Mouse (Mus musculus): ENCODE measurements around the gene Igf1r. TPM values are rescaled to one million over a fixed set of nuclear protein-coding genes. Genes with fewer than 3 reads are reported as not detected.

The Igf1r gene
- polyA plus RNA-seq, 1 experiment from 2014 or later: 9.5 TPM

- no peak for ATAC-seq
- no peak overlapping the region for H3K27ac ChIP-seq (ENCODE audit: low read length)
- H3K9ac ChIP-seq (ENCODE audit: low read depth, low read length): no peak overlapping the region
- H3K4me1 ChIP-seq (ENCODE audit: control insufficient read depth, insufficient read depth, low read length): peaks cover 16% of the 10 kb centered on the region
- 70% methylated on average over 13 of the region's 13 CpGs for WGBS
- H3K4me2 ChIP-seq (ENCODE audit: low read depth, low read length): no peak overlapping the region
- no peaks in the 10 kb centered on the region for H3K36me3 ChIP-seq (ENCODE audit: control insufficient read depth, insufficient read depth, low read length)
- no peaks in the 10 kb centered on the region for H3K27me3 ChIP-seq (replicated peaks; ENCODE audit: control insufficient read depth, insufficient read depth, low read length)
- H3K4me3 ChIP-seq (ENCODE audit: low read length): no peak overlapping the region
- no peaks in the 10 kb centered on the region for H3K9me3 ChIP-seq (ENCODE audit: control insufficient read depth, low read length)
Observed at GRCm38 (mm10) chr7:68130950-68131580, 178.4 kb downstream of the Igf1r start.

- Histone ChIP-seq H3K9ac (ENCODE audit: low read depth, low read length) (no peak overlapping the region), H3K4me3 (ENCODE audit: low read length) (no peak overlapping the region), H3K27me3 (replicated peaks; ENCODE audit: control insufficient read depth, insufficient read depth, low read length) (no peaks in the 10 kb centered on the region), H3K27ac (ENCODE audit: low read length) (no peak overlapping the region), H3K36me3 (ENCODE audit: control insufficient read depth, insufficient read depth, low read length) (no peaks in the 10 kb centered on the region), H3K4me1 (ENCODE audit: control insufficient read depth, insufficient read depth, low read length) (peaks cover 7% of the 10 kb centered on the region), H3K4me2 (ENCODE audit: low read depth, low read length) (no peak overlapping the region), H3K9me3 (ENCODE audit: control insufficient read depth, low read length) (no peaks in the 10 kb centered on the region)
- WGBS: 60% methylated on average over 6 of the region's 6 CpGs
- no peak for ATAC-seq
Observed at GRCm38 (mm10) chr7:68133679-68134078, 181.1 kb downstream of the Igf1r start.

GRCm38 (mm10) chr7:68134948-68135347, 182.3 kb downstream of the Igf1r start:
- no peaks in the 10 kb centered on the region for H3K36me3 ChIP-seq (ENCODE audit: control insufficient read depth, insufficient read depth, low read length)
- no peak overlapping the region for H3K9ac ChIP-seq (ENCODE audit: low read depth, low read length)
- H3K27ac ChIP-seq (ENCODE audit: low read length): no peak overlapping the region
- 87% methylated on average over 16 of the region's 16 CpGs for WGBS
- H3K4me1 ChIP-seq (ENCODE audit: control insufficient read depth, insufficient read depth, low read length): peaks cover 10% of the 10 kb centered on the region
- H3K9me3 ChIP-seq (ENCODE audit: control insufficient read depth, low read length): no peaks in the 10 kb centered on the region
- no peak overlapping the region for H3K4me3 ChIP-seq (ENCODE audit: low read length)
- no peak overlapping the region for H3K4me2 ChIP-seq (ENCODE audit: low read depth, low read length)
- H3K27me3 ChIP-seq (replicated peaks; ENCODE audit: control insufficient read depth, insufficient read depth, low read length): no peaks in the 10 kb centered on the region
- ATAC-seq: no peak

GRCm38 (mm10) chr7:68136056-68136455, 183.4 kb downstream of the Igf1r start:
- ATAC-seq: no peak
- no peaks in the 10 kb centered on the region for H3K27me3 ChIP-seq (replicated peaks; ENCODE audit: control insufficient read depth, insufficient read depth, low read length)

GRCm38 (mm10) chr7:68139384-68139783, 186.8 kb downstream of the Igf1r start:
- H3K9ac ChIP-seq (ENCODE audit: low read depth, low read length): no peak overlapping the region
- H3K9me3 ChIP-seq (ENCODE audit: control insufficient read depth, low read length): no peaks in the 10 kb centered on the region
- WGBS: 48% methylated on average over 2 of the region's 2 CpGs
- no peaks in the 10 kb centered on the region for H3K27me3 ChIP-seq (replicated peaks; ENCODE audit: control insufficient read depth, insufficient read depth, low read length)
- no peaks in the 10 kb centered on the region for H3K36me3 ChIP-seq (ENCODE audit: control insufficient read depth, insufficient read depth, low read length)
- H3K4me1 ChIP-seq (ENCODE audit: control insufficient read depth, insufficient read depth, low read length): peaks cover 5% of the 10 kb centered on the region; the same call in 1 of the 2 replicates
- no peak overlapping the region for H3K27ac ChIP-seq (ENCODE audit: low read length)
- no peak overlapping the region for H3K4me3 ChIP-seq (ENCODE audit: low read length)
- no peak for ATAC-seq
- no peak overlapping the region for H3K4me2 ChIP-seq (ENCODE audit: low read depth, low read length)

More at GRCm38 (mm10) chr7:68136056-68136455, 183.4 kb downstream of the Igf1r start:
- H3K4me2 ChIP-seq (ENCODE audit: low read depth, low read length): no peak overlapping the region
- peaks cover 5% of the 10 kb centered on the region; the same call in 1 of the 2 replicates for H3K4me1 ChIP-seq (ENCODE audit: control insufficient read depth, insufficient read depth, low read length)
- H3K9ac ChIP-seq (ENCODE audit: low read depth, low read length): no peak overlapping the region
- no peaks in the 10 kb centered on the region for H3K9me3 ChIP-seq (ENCODE audit: control insufficient read depth, low read length)
- H3K27ac ChIP-seq (ENCODE audit: low read length): no peak overlapping the region
- WGBS: 81% methylated on average over 10 of the region's 10 CpGs
- H3K4me3 ChIP-seq (ENCODE audit: low read length): no peak overlapping the region
- H3K36me3 ChIP-seq (ENCODE audit: control insufficient read depth, insufficient read depth, low read length): no peaks in the 10 kb centered on the region

GRCm38 (mm10) chr7:68140041-68140807, 187.6 kb downstream of the Igf1r start:
- Histone ChIP-seq H3K9me3 (ENCODE audit: control insufficient read depth, low read length) (no peaks in the 10 kb centered on the region), H3K36me3 (ENCODE audit: control insufficient read depth, insufficient read depth, low read length) (no peaks in the 10 kb centered on the region), H3K9ac (ENCODE audit: low read depth, low read length) (no peak overlapping the region), H3K4me2 (ENCODE audit: low read depth, low read length) (no peak overlapping the region), H3K27me3 (replicated peaks; ENCODE audit: control insufficient read depth, insufficient read depth, low read length) (no peaks in the 10 kb centered on the region), H3K4me3 (ENCODE audit: low read length) (no peak overlapping the region), H3K27ac (ENCODE audit: low read length) (no peak overlapping the region), H3K4me1 (ENCODE audit: control insufficient read depth, insufficient read depth, low read length) (peaks cover 5% of the 10 kb centered on the region; the same call in 1 of the 2 replicates)
- WGBS: 73% methylated on average over 11 of the region's 11 CpGs
- no peak for ATAC-seq

GRCm38 (mm10) chr7:68144266-68144665, 191.6 kb downstream of the Igf1r start:
- 72% methylated on average over 6 of the region's 6 CpGs for whole genome bisulfite sequencing

GRCm38 (mm10) chr7:68148297-68149048, 195.8 kb downstream of the Igf1r start:
- H3K4me1 ChIP-seq (ENCODE audit: control insufficient read depth, insufficient read depth, low read length): peaks cover 8% of the 10 kb centered on the region; the same call in 1 of the 2 replicates
- H3K9ac ChIP-seq (ENCODE audit: low read depth, low read length): no peak overlapping the region
- H3K36me3 ChIP-seq (ENCODE audit: control insufficient read depth, insufficient read depth, low read length): no peaks in the 10 kb centered on the region
- WGBS: 76% methylated on average over 20 of the region's 20 CpGs
- ATAC-seq: no peak
- H3K4me3 ChIP-seq (ENCODE audit: low read length): no peak overlapping the region
- H3K4me2 ChIP-seq (ENCODE audit: low read depth, low read length): no peak overlapping the region
- H3K27me3 ChIP-seq (replicated peaks; ENCODE audit: control insufficient read depth, insufficient read depth, low read length): no peaks in the 10 kb centered on the region
- H3K9me3 ChIP-seq (ENCODE audit: control insufficient read depth, low read length): no peaks in the 10 kb centered on the region
- no peak overlapping the region for H3K27ac ChIP-seq (ENCODE audit: low read length)

More at GRCm38 (mm10) chr7:68144266-68144665, 191.6 kb downstream of the Igf1r start:
- H3K4me1 ChIP-seq (ENCODE audit: control insufficient read depth, insufficient read depth, low read length): peaks cover 4% of the 10 kb centered on the region; the same call in 1 of the 2 replicates
- no peak overlapping the region for H3K9ac ChIP-seq (ENCODE audit: low read depth, low read length)
- no peaks in the 10 kb centered on the region for H3K27me3 ChIP-seq (replicated peaks; ENCODE audit: control insufficient read depth, insufficient read depth, low read length)
- ATAC-seq: no peak
- no peak overlapping the region for H3K27ac ChIP-seq (ENCODE audit: low read length)
- no peak overlapping the region for H3K4me3 ChIP-seq (ENCODE audit: low read length)
- H3K9me3 ChIP-seq (ENCODE audit: control insufficient read depth, low read length): no peaks in the 10 kb centered on the region
- no peak overlapping the region for H3K4me2 ChIP-seq (ENCODE audit: low read depth, low read length)
- H3K36me3 ChIP-seq (ENCODE audit: control insufficient read depth, insufficient read depth, low read length): no peaks in the 10 kb centered on the region

GRCm38 (mm10) chr7:68151892-68152291, 199.3 kb downstream of the Igf1r start:
- H3K27ac ChIP-seq (ENCODE audit: low read length): 0 out of 2 replicates have a peak overlapping the region, but pooled peaks have one; percentile 8
- ATAC-seq: peak; percentile 45; the same call in 1 of the 2 replicates
- 27% methylated on average over 5 of the region's 5 CpGs for WGBS

More at GRCm38 (mm10) chr7:68151892-68152291, 199.3 kb downstream of the Igf1r start:
- no peak overlapping the region for H3K4me3 ChIP-seq (ENCODE audit: low read length)
- no peaks in the 10 kb centered on the region for H3K27me3 ChIP-seq (replicated peaks; ENCODE audit: control insufficient read depth, insufficient read depth, low read length)
- H3K9ac ChIP-seq (ENCODE audit: low read depth, low read length): no peak overlapping the region
- H3K4me1 ChIP-seq (ENCODE audit: control insufficient read depth, insufficient read depth, low read length): peaks cover 21% of the 10 kb centered on the region; the same call in 1 of the 2 replicates
- no peaks in the 10 kb centered on the region for H3K9me3 ChIP-seq (ENCODE audit: control insufficient read depth, low read length)
- H3K36me3 ChIP-seq (ENCODE audit: control insufficient read depth, insufficient read depth, low read length): no peaks in the 10 kb centered on the region
- no peak overlapping the region for H3K4me2 ChIP-seq (ENCODE audit: low read depth, low read length)
